Mouse (Mus musculus) left cerebral cortex, postnatal 10 days (tissue): ENCODE data around the gene Kctd18. TPM values are rescaled to one million over a fixed set of nuclear protein-coding genes. Genes with fewer than 3 reads are reported as not detected.

ENCODE experiments used
- DNase-seq, 2 experiments: peaks; one replicate each; pipeline ENCODE4 v3.0.0; 2021 to 2022; ENCODE audit warnings: low spot score in 2 of 2, mixed read lengths in 1 of 2; ENCODE audit errors: extremely low spot score in 1 of 2
- intact Hi-C: fragments of 180-260 bp; cut with DNase I; formaldehyde crosslinking; loops from one replicate; pipeline ENCODE4 v1.15.1; 2025
- total RNA-seq, 2 experiments: library from RNA; stranded (reverse); gene quantifications; 2 replicates each; pipeline ENCODE4 v1.2.3; 2021

The Kctd18 gene
- total RNA-seq, 2 experiments from 2014 or later: 19.6 to 19.8 TPM

DNA sequence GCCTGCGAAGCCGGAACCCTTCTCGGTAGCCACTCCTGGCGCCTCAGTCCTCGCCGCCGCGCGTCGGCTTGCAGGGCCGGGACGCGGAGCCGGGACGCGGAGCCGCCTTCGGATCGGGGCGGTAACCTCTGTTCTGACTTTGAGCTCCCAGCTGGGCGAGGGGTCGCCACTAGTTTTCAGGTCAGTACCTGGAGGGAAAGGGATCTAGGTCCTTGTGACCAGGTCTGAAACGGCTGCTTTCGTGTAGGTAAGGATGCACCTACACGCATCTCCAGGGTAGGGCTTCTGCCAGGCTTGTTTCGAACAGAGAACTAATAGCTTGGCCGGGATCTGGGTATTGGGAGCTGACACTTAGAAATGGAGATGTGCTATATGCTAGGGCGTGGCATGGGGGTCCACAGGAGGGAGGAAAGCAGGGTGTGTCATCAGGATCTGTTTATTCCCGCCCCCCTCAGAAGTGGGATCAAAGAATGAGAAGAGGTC lies 22.6 kb downstream of the Kctd18 start:
- intact Hi-C loops: no loop called here
- DNase-seq: no peak

DNA sequence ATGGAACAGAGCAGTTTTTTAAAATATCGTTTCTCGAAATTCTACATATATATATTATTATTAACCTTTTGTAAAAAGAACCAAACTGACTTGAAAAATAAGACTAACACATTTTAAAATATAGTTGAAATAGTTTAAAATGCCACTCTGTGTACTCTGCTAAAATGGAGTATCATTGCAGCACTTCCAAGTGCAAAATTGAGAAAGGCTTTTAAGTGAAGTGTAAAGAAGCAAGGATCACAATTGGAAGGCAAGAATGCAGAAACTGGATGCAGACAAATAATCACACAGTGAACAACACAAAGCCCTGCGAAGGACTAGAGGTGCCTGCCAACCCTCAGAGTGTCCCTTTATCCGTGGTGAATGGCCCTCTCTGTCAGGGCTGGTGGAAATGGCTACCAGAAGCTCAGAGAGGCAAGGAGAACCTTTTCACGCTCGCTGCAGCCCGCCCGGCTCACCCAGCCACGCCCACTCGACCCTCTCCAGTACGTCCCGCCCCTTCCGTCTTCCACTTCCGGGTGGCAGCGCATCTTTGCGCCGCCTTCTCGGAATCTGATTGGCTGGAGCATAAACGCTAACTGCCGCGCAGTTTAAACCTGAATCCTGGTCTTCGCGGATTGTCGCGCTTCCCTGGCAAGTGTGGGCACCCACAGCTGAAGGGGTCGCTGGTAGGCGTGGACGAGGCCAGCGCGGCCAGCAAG lies 23.2 kb downstream of the Kctd18 start, which contains the start of gene Sgo2a:
Gene Sgo2a, plus strand, starts transcription at position 540 of the 701 bp plus-strand sequence.
- peak; percentile 87 to 97 for DNase-seq
- intact Hi-C loops: no loop called here

GRCm38 (mm10) chr1:57991277-57991676 lies 27.5 kb downstream of the Kctd18 start:
- no peak for DNase-seq
- intact Hi-C loops: no loop called here

GRCm38 (mm10) chr1:57989052-57989600 lies 29.6 kb downstream of the Kctd18 start:
- intact Hi-C loops: no loop called here
- DNase-seq: no peak

DNA sequence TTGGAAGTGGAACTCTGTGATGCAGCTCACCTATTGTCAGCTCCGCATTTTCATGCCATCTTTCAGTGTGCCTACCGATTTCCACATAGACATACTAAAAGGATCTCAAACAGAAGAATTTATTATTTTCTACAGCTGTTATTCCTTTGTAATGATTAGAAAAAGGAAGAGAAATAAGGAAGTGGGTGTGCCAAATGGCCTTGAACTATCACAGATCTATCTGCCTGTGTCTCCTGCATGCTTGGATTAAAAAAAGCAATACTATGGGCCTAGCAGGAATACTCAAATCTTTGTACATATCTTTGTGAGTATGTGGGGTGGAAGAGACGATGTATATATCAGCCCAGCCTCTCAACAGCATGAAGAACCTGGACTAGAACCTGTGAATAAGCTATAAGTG lies 41.9 kb downstream of the Kctd18 start:
- no peak for DNase-seq
- intact Hi-C loops: no loop called here

GRCm38 (mm10) chr1:57971588-57971987 lies 47.2 kb downstream of the Kctd18 start:
- intact Hi-C loops: no loop called here
- no peak for DNase-seq

DNA sequence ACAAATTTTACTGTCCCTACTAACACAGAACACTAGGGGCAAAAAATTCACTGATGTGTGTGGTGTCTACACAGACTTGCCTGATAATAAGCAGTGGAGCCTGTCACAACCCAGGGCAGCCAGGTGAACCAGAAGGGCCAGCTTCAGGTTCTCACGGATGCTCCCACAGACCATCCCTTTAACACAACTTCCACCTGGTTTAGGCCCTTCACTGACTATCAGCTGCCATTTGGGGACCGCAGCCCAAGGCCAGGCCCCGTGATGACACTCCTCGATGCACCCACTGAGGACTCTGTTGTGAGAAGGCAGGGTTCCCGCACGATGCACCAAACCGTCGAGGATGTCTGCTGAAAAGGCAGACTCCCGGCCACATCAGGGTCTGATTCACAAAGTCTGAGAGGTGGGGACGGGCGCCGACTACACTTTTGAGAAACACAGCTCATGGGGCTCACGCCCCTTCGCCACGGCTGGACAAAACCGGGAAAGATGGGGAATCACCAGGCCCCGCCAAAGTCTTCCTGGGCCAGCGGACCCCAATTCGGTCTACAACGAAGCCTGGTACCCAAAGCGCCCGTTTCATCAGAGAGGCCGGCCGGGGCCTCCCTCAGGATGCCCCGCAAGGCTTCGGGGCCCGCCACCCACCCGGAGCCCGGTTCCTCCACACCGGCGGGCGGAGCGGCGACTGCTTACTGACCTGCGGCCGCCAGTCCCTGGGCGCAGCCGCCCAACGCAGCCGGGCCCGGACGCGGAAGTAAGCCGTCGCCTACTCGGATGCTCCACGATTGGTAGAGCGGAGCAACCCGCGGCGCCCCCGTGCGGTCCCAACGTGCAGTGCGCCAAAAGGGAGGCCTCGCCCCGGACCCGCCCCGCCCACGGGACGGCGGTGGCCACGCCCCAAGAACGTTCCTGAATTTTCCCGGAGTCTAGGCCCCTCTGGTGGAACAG lies 49.2 kb downstream of the Kctd18 start:
- DNase-seq: peak; percentile 94 to 97
- intact Hi-C loops: no loop called here

DNA sequence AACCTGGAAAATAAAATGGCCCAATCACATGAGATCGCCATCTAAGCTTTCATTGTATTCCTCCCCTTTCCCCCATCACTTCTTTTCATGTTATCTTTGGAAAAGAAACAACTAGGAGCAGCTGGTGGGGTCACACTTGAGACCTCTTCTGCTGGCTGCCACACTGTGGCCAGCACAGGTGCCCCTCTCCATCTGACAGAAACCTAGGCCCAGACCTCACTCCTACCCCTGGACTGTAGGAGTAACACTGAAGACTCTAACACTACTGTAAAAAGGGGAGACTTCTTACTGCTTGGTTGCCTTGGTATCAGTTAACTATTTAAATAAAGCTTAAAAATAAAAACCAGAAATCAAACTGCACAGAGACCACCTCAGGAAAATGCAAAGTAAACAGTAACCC lies 63.0 kb downstream of the Kctd18 start:
- no peak for DNase-seq
- intact Hi-C loops: no loop called here

DNA sequence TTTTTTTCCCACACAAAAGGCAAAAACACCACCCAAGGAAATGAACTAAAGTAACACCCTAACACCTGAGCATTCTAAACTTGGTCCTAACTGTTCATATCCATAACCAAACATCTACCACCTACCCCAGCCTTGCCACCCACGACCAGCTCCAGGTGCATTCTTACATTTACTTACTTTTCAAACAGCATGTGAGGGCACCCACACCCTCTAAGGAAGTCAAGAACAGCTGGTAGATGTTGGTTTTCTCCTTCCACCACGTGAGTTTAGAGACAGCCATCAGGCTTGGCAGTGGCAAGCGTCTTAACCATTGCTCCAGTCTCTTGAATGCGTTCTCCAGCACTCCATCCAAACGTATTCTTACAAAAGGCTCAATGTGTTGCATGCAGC lies 64.4 kb downstream of the Kctd18 start:
- intact Hi-C loops: no loop called here
- no peak for DNase-seq

DNA sequence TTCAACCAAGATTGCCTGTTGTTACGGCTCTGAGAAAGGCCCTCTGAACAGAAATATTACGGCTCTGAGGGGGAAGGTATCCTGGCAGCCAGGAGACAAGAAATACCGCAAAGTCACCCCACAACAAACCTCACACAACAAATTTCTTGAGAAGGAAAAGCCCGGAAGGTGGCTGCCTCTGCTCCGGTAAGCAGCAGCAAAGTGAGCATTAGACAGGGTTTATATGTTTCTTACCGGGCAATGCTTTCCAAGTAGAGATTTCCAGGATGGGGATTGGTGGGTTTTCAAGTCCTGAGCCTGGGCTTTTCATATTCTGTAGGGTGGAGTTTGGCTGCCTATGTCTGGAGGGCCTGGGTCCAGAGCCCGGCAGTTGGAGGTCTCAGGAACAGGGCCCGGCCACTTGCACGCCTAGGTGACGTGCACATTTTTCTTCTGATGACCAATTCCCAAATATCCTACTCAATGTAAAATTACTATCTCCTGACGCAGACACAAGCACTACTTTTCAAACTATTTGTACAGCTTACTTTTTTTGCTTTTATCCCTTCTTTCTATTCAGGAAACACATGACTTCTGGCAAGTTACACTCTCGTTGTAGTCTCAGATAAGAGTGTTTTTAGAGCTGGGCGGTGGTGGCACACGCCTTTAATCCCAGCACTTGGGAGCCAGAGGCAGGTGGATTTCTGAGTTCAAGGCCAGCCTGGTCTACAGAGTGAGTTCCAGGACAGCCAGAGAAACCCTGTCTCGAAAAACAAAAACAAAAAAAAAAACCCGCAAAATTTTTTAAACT lies 65.0 kb downstream of the Kctd18 start:
- intact Hi-C loops: no loop called here
- no peak for DNase-seq

DNA sequence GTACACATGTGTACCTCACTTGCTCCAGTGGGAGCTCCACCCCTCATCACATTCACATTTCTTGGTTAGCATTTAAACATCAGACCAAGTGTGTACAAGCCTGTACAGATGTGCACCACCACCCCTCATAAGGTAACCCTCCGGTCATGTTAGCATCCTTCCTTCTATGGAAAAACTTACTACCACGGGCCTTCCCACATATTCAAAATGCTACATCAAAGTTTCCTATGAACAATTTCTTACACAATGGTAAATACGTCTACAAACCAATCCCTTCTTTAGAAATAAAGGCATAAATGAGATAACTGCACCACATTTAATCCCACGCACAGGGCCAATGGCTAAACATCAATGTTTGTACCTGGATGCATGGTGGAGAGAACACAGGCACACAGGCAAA lies 66.2 kb downstream of the Kctd18 start:
- DNase-seq: no peak
- intact Hi-C loops: no loop called here

DNA sequence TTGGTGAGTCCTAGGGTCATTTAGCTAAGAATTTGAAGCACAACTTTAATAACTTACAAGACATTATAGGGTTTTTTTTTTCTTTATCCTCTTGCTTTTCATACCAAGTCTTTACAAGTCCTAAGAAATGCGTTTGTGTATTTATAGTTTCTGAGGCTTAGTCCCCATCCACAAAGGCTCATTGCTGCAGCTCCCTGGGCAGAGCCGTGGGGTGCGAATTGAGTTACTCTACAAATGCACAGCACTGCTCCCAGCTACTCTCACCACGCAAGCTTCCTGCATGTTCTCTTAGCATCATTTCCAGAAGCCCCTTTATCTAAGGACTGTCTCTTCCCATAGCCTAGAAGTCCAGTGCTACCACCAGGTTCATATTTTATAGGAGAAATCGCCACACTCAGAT lies 69.0 kb downstream of the Kctd18 start:
- no peak for DNase-seq
- intact Hi-C loops: loop anchor here (2.0 kb wide), 1 partner anchor 521 kb away; no protein-coding TSS in a partner anchor

- intact Hi-C loops: loop anchor here (2.0 kb wide), 1 partner anchor 520 kb away; no protein-coding TSS in a partner anchor
- no peak for DNase-seq
Observed at GRCm38 (mm10) chr1:57949195-57949594, 69.6 kb downstream of the Kctd18 start.

DNA sequence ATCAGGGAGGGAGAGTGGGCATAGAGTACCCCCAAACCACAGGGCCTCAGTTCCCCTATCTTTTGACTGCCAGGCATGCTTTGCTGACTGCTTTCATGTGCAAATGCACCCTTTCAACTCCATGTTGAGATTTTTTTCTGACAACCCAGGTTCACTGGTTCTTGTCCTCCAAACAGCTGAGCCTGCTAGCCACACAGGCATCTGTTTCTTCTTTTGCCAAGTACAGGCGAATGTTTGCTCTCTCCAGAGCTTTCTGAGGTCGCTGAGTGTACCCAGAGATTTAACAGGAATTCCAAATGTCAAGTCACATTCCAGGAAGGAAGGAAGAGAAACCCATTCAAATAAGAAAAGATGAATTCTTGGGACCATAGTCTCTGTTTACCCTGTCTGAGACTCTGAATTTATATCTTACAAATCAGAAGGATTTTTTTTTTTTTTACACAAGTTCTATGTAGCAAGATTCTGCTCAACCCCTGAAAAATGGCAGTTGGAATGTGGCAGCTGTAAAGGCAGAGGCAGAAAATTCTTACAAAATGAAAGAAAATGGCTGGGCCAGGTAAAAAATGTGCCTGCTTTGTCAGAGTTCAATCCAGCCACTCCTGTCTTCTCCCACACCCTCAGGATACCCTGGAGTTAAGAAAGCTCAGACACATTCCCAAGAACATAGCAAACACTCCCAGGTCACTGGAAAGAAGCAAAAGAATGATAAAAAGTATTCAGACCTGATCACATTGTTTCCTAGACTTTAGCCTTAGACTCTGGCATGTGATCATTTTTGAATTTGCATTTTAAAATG lies 71.0 kb downstream of the Kctd18 start:
- DNase-seq: no peak
- intact Hi-C loops: loop anchor here (2.0 kb wide), 1 partner anchor 519 kb away; no protein-coding TSS in a partner anchor

GRCm38 (mm10) chr1:57942215-57942614 lies 76.5 kb downstream of the Kctd18 start:
- intact Hi-C loops: no loop called here

DNA sequence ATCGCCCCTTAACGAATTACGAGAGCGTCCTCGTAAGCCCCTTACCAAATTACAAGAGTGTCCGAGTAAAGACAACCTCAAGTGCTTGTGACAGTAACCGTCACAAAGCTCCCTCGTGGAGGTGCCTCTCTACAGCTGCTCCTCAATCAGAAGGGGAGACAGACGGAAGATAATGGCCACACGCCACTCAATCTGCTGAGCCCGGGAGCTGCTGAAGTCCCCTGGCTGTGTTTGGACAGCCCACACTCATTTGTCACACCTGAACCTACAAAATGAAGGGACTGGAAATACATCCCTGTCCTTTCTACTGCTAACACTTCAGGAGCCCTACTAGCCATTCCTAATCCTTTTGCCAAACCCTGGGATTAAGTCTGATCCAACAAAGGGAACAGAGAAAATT lies 77.0 kb downstream of the Kctd18 start:
- intact Hi-C loops: no loop called here
- no peak for DNase-seq

More at GRCm38 (mm10) chr1:57942215-57942614, 76.5 kb downstream of the Kctd18 start:
- DNase-seq: no peak

DNA sequence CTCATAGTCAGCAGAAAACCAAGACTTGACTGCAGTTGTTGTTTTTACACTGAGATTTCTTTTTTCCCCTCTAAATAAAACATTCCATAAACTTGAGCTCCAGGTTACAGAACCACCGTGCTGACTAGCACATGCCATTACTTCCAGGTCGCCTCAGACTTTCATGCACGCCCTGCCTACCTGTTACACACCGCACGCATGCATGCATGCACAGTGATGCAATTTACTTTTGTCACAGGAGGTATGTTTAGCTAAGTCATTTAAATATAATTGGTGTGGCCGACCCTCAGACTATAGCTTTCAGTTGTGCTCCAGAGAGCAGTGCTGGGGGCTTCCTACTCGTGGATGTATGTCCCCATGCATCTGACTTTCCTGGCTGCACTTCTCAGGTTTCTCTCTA lies 77.7 kb downstream of the Kctd18 start:
- intact Hi-C loops: no loop called here

GRCm38 (mm10) chr1:57940691-57941090 lies 78.1 kb downstream of the Kctd18 start:
- no peak for DNase-seq
- intact Hi-C loops: no loop called here

More for the DNA sequence above, 77.7 kb downstream of the Kctd18 start:
- no peak for DNase-seq
